10 mouse cellular contexts compared by ENCODE assay signal in genomic region chr9:77953053-77953452, GRCm38 (mm10). TPM values are rescaled to one million over a fixed set of nuclear protein-coding genes. Genes with fewer than 3 reads are reported as not detected.
DNase-seq lines count a peak whose midpoint lies in the region; TF ChIP-seq lines count a peak whose summit lies in the region.
"Had no signal": no experiment of that assay in that cellular context is flagged by ENCODE, and none has a peak within 500 bp of the region (broad histone marks: within the 10 kb centered on the region; RNA-seq: fewer than 3 reads in every experiment).

No protein-coding gene starts in this region.

- no peak overlapping the region for H3K4me3 ChIP-seq in testis, adult 2 months (ENCODE audit: control insufficient read depth, low read depth, low read length)
- no peak overlapping the region for H3K4me3 ChIP-seq in lung, adult 2 months (replicated peaks; ENCODE audit: extremely low read depth, low read depth, low read length)
- H3K4me3 ChIP-seq: forebrain, embryonic 12.5 days had no signal

- H3K27me3 ChIP-seq in testis, adult 2 months (ENCODE audit: control insufficient read depth, insufficient read depth, low read length), result no peaks in the 10 kb centered on the region
- H3K27me3 ChIP-seq: forebrain, embryonic 12.5 days had no signal

- H3K4me1 ChIP-seq in testis, adult 2 months (ENCODE audit: control insufficient read depth, insufficient read depth, low read length), result peaks cover 16% of the 10 kb centered on the region
- H3K4me1 ChIP-seq in lung, adult 2 months (ENCODE audit: control insufficient read depth, insufficient read depth, low read length), result peaks cover 47% of the 10 kb centered on the region

- TF ChIP-seq POLR2A in testis, adult 2 months (IDR thresholded peaks at IDR 0.05; ENCODE audit: control insufficient read depth, low read depth, low read length), result no peak
- no peak for TF ChIP-seq POLR2A in lung, adult 2 months (IDR thresholded peaks at IDR 0.05; ENCODE audit: borderline replicate concordance, extremely low read depth, low read depth, low read length)

- 0 out of 2 replicates have a peak overlapping the region, but pooled peaks have one; percentile 20 for H3K27ac ChIP-seq in testis, adult 2 months (ENCODE audit: control insufficient read depth, insufficient read depth, low read depth, low read length)
- H3K27ac ChIP-seq: forebrain, embryonic 12.5 days had no signal

- DNase-seq in gastrocnemius, postnatal 14 days, result peak; percentile 26
- DNase-seq in gastrocnemius, adult 18-20 months (ENCODE audit: low spot score), result no peak
- DNase-seq in ovary, adult 18-20 months (ENCODE audit: low spot score), result peak; percentile 72
- DNase-seq in ovary, postnatal 10 days (ENCODE audit: low spot score), result no peak
- DNase-seq in cerebellum, adult 9-11 months, result peak; percentile 66
- DNase-seq in spleen, postnatal 14 days (ENCODE audit: low spot score in 2 of 2), result no peak
- no peak for DNase-seq in lung, adult 2 months
- DNase-seq: thymus, adult 2 months had no signal

- TF ChIP-seq CTCF in testis, adult 2 months (IDR thresholded peaks at IDR 0.05; ENCODE audit: control insufficient read depth, insufficient read depth, insufficient replicate concordance, low read depth, low read length), result no peak
- TF ChIP-seq CTCF in lung, adult 2 months (IDR thresholded peaks at IDR 0.05; ENCODE audit: insufficient read depth, low read length), result no peak

- no peaks in the 10 kb centered on the region for H3K36me3 ChIP-seq in testis, adult 2 months (ENCODE audit: control insufficient read depth, insufficient read depth, low read length)
- H3K36me3 ChIP-seq: forebrain, embryonic 12.5 days had no signal

- 44% methylated on average over 8 of the region's 8 CpGs for WGBS in lung, adult 2 months

- intact Hi-C loops in gastrocnemius, postnatal 14 days (cut with DNase I; ENCODE audit: low total_unique reads), result no loop called here

RNA-seq across cellular contexts. Expression of gene Elovl5, which starts 35.9 kb away (rescaled TPM):
- total RNA-seq in gastrocnemius, postnatal 14 days (2021), result 10 to 100 TPM; 21.7 to 23.4 TPM
- 1 to 10 TPM; 5.9 to 9.3 TPM for total RNA-seq in gastrocnemius, adult 18-20 months (2021)
- 54.1 and 74.7 TPM in 2 replicates for polyA plus RNA-seq in testis, adult 2 months (2012; rRNA removed)
- 102 and 155 TPM in 2 replicates for polyA plus RNA-seq in lung, adult 2 months (2012; rRNA removed)

Comparison
In these comparisons a context has a peak if more than half of its experiments do, and no peak if none do; other contexts are left out.
1. DNase-seq: peak in gastrocnemius, postnatal 14 days (single experiment), ovary, adult 18-20 months (single experiment) and cerebellum, adult 9-11 months (single experiment); none in gastrocnemius, adult 18-20 months (single experiment), ovary, postnatal 10 days (single experiment), spleen, postnatal 14 days (0 of 2) and lung, adult 2 months (single experiment).